Mouse (Mus musculus) inflammation-experienced regulatory T-cells (primary cell): ENCODE measurements around the gene Gm136. TPM values are rescaled to one million over a fixed set of nuclear protein-coding genes. Genes with fewer than 3 reads are reported as not detected.

ENCODE experiments used
- polyA plus RNA-seq, 2 experiments: library from polyadenylated mRNA; unstranded; fragments of 100-300 nt; shearing (Covaris generic); gene quantifications; one replicate each; pipeline ENCODE4 v1.2.1; 2017

Gm136 gene
- not detected for polyA plus RNA-seq

DNA sequence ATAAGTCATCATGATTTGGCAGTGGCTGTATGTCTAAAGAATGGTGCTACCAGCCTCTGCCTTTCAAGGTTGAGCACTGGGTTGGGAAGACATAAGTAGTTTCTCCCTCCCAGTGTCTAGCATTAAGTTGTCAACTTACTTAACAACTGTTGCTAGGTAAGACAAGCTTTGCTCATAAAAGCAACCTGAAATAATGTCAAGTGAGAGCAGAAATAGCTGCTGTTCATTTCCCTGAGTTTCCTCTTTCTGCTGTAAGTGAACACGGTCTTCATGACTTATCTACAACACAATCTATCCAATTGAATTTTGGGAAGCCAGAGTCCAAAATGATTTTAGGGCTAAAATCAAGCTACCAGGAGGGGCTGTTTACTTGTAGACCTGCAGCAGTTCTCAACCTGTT is at the start of gene Gm136:
TSS of gene Gm136 (minus strand) at position 101 of the 400 bp plus-strand sequence.

DNA sequence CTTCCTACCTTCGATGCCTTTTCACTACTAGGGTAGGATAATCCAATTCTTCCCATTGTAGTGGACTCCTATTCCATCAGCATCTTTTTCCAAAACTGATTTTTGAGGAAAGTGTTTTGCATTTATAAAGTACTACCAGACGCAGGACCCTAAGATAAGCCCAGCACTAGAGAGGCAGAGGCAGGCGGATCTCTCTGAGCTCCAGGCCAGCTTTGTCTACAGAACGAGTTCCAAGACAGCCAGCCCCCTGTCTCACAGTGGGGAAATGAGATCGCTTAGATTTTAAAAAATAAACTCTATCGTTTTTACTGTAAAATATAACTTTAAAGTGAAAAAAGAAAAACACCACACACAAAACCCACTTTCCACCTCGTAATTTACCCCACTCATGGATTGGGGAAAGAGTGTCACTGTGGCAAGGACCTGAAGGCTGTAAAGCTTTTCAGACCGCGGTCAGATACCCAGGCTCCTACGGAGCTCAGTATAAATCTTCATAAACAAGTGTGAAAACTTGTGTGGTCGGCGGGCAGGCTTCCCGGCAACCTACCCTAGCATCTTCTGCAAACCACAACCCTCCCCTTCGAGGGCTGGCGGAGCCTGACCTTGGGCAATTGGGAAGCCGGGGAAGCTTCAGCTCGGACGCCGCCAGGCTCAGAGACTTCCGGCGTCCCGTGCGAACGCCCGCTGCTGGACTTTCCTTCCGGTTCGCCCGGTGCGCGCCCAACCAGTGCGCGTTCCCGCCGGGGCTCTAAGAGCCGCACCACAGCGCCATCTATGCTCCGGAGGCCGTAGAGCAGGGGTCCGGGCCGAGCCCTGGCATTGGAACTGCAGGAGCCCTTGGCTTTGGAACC is 21.8 kb upstream of the Gm136 start, which contains the start of gene Smim8:
TSS of gene Smim8 (minus strand) at position 747 of the 851 bp plus-strand sequence.

DNA sequence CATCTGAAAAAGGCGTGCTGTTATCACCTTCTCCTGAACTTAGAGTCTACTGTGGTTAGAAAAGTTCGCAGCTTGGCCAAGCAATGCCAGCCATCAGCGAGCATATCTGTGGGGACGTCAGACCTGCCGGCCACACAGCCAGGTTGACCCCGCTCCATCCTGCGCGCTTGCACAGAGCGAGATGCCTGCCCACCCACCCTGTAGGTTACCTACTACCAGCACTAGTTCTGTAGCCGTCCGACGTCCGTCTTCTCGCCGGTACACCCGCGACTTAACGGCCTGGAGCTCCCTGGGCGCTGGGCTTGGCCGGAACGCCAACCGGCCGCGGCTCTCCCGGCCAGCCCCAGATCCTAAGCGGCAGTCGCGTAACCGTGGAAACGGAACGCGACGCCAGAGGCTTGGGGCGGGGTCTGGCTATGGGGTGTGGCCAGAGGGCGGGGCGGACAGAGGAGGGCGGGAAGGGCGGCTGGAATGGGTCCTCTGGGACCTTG is 26.2 kb downstream of the Gm136 start, which contains the start of gene Cfap206:
TSS of gene Cfap206 (minus strand) at position 356 of the 491 bp plus-strand sequence.

Other genes starting within 250 kb of the Gm136 start
- gene Akirin2, start 205.3 kb downstream of the Gm136 start, polyA plus RNA-seq = 10 to 100 TPM; 84.2 to 87.6 TPM
- gene Orc3, start 141.3 kb downstream of the Gm136 start, polyA plus RNA-seq = 100 to 1,000 TPM in 1 of 2 experiments, 10 to 100 TPM in 1; 88.3 to 109 TPM
- gene Rars2, start 141.3 kb downstream of the Gm136 start, polyA plus RNA-seq = 10 to 100 TPM; 43.9 to 63.6 TPM
- 10 to 100 TPM; 26.9 to 30.6 TPM for gene Slc35a1, start 68.8 kb downstream of the Gm136 start, polyA plus RNA-seq
- gene Cfap206, start 26.1 kb downstream of the Gm136 start, polyA plus RNA-seq = under 1 TPM in 1 of 2 experiments, not detected in 1; 0.69 TPM
- 10 to 100 TPM; 54.0 to 56.3 TPM for gene Smim8, start 22.2 kb upstream of the Gm136 start, polyA plus RNA-seq
- 10 to 100 TPM; 39.9 to 43.1 TPM for gene Zfp292, start 126.7 kb upstream of the Gm136 start, polyA plus RNA-seq
- gene Cga, start 137.5 kb upstream of the Gm136 start, polyA plus RNA-seq = not detected